Mouse (Mus musculus) lung, embryonic 15.5 days (tissue): ENCODE measurements around the gene Olfr465-ps1. TPM values are rescaled to one million over a fixed set of nuclear protein-coding genes. Genes with fewer than 3 reads are reported as not detected.

ENCODE experiments used
- ATAC-seq: fragments of 200-750 bp; cut with Nextera tagmentation; 2 replicates; pipeline ENCODE4 v1.8.0; 2017; ENCODE audit warnings: moderate number of reproducible peaks, borderline replicate concordance; ENCODE audit not compliant: low FRiP score, low TSS enrichment; ENCODE audit errors: extremely low read depth
- H3K27ac ChIP-seq: fragments of 300-500 bp; sonication (generic); 2 replicates; pipeline ENCODE4 v1.5.1; 2015; ENCODE audit warnings: moderate library complexity, mild to moderate bottlenecking, inconsistent platforms
- H3K27me3 ChIP-seq: fragments of 300-500 bp; sonication (generic); 2 replicates; pipeline ENCODE4 v1.6.1; 2015; ENCODE audit warnings: inconsistent platforms
- H3K36me3 ChIP-seq: fragments of 300-500 bp; sonication (generic); 2 replicates; pipeline ENCODE4 v1.6.1; 2015; ENCODE audit warnings: inconsistent platforms
- H3K4me1 ChIP-seq: fragments of 300-500 bp; sonication (generic); 2 replicates; pipeline ENCODE4 v1.6.1; 2015; ENCODE audit warnings: inconsistent platforms
- H3K4me2 ChIP-seq: fragments of 300-500 bp; sonication (generic); 2 replicates; pipeline ENCODE4 v1.6.1; 2015; ENCODE audit warnings: inconsistent platforms, mild to moderate bottlenecking, moderate library complexity
- H3K4me3 ChIP-seq: fragments of 300-500 bp; sonication (generic); 2 replicates; pipeline ENCODE4 v1.5.1; 2015; ENCODE audit warnings: mild to moderate bottlenecking, inconsistent platforms
- H3K9ac ChIP-seq: fragments of 300-500 bp; sonication (generic); 2 replicates; pipeline ENCODE4 v1.6.1; 2015; ENCODE audit warnings: inconsistent platforms
- H3K9me3 ChIP-seq: fragments of 300-500 bp; sonication (generic); 2 replicates; pipeline ENCODE4 v1.6.1; 2016; ENCODE audit warnings: inconsistent platforms
- whole genome bisulfite sequencing: fragments of 180-500 bp; shearing (Covaris S2); methylation state at CpG from one replicate; pipeline ENCODE4 v1.1.7; 2015; 5-methylcytosine and 5-hydroxymethylcytosine counted together
- polyA plus RNA-seq: library from polyadenylated mRNA; unstranded; fragments of >200 nt; fragmentation: Nextera tagmentation; extraction: Ambion mirVana; gene quantifications from 2 replicates; pipeline ENCODE4 v1.2.1, GENCODE M21; 2015

Olfr465-ps1 gene
- polyA plus RNA-seq, 1 experiment from 2014 or later = not detected

- Histone ChIP-seq H3K4me3 (no peak overlapping the region), H3K36me3 (no peaks in the 10 kb centered on the region), H3K4me2 (no peak overlapping the region), H3K27ac (no peak overlapping the region), H3K27me3 (no peaks in the 10 kb centered on the region), H3K9me3 (no peaks in the 10 kb centered on the region), H3K9ac (no peak overlapping the region), H3K4me1 (no peaks in the 10 kb centered on the region)
- no peak for ATAC-seq
- 81% methylated on average over 3 of the region's 3 CpGs for WGBS
These were observed 36.2 kb downstream of the Olfr465-ps1 start for GRCm38 (mm10) chr13:65174102-65174501.

- no peak overlapping the region for H3K4me3 ChIP-seq
- WGBS = 17% methylated on average over 46 of the region's 46 CpGs
- H3K36me3 ChIP-seq = no peaks in the 10 kb centered on the region
- H3K9ac ChIP-seq = no peak overlapping the region
- 0 out of 2 replicates have a peak, but pooled peaks have one; percentile 39 for ATAC-seq
- no peaks in the 10 kb centered on the region for H3K9me3 ChIP-seq
- peak overlapping the region; percentile 41 for H3K4me2 ChIP-seq
- no peaks in the 10 kb centered on the region for H3K4me1 ChIP-seq
- H3K27ac ChIP-seq = no peak overlapping the region
- no peaks in the 10 kb centered on the region for H3K27me3 ChIP-seq
These were observed 38.0 kb downstream of the Olfr465-ps1 start for GRCm38 (mm10) chr13:65175734-65176471.

GRCm38 (mm10) chr13:65176472-65177091 lies 38.7 kb downstream of the Olfr465-ps1 start:
- Histone ChIP-seq H3K27ac (no peak overlapping the region), H3K4me3 (no peak overlapping the region), H3K9me3 (no peaks in the 10 kb centered on the region), H3K4me2 (no peak overlapping the region), H3K36me3 (no peaks in the 10 kb centered on the region), H3K9ac (no peak overlapping the region), H3K27me3 (no peaks in the 10 kb centered on the region), H3K4me1 (no peaks in the 10 kb centered on the region)
- WGBS = 55% methylated on average over 15 of the region's 15 CpGs
- ATAC-seq = no peak; the same call in 1 of the 2 replicates

Other genes starting within 250 kb of the Olfr465-ps1 start
- gene Cntnap3, start 234.1 kb upstream of the Olfr465-ps1 start, polyA plus RNA-seq = 0.03 TPM in 1 of 2 replicates, not detected in the other
- gene Spata31, start 220.7 kb upstream of the Olfr465-ps1 start, polyA plus RNA-seq = not detected in 2 replicates
- gene Spata31d1c, start 105.0 kb upstream of the Olfr465-ps1 start, polyA plus RNA-seq = not detected in 2 replicates
- not detected in 2 replicates for gene Prss47, start 85.3 kb upstream of the Olfr465-ps1 start, polyA plus RNA-seq
- 63.0 and 64.8 TPM in 2 replicates for gene Mfsd14b, start 25.1 kb upstream of the Olfr465-ps1 start, polyA plus RNA-seq
- gene Olfr466, start 12.2 kb downstream of the Olfr465-ps1 start, polyA plus RNA-seq = not detected in 2 replicates
- gene Nlrp4f, start 67.9 kb downstream of the Olfr465-ps1 start, polyA plus RNA-seq = not detected in 2 replicates
- not detected in 2 replicates for gene Gm10775, start 121.5 kb downstream of the Olfr465-ps1 start, polyA plus RNA-seq
- gene Zfp369, start 140.7 kb downstream of the Olfr465-ps1 start, polyA plus RNA-seq = 10.1 and 10.4 TPM in 2 replicates